Mouse (Mus musculus): ENCODE results near the gene Ros1.

- TF ChIP-seq MAFK (IDR thresholded peaks at IDR 0.05; ENCODE audit: insufficient read depth, low read depth, low read length) (no peak), CHD2 (IDR thresholded peaks at IDR 0.05; ENCODE audit: low read depth, low read length) (no peak), ZC3H11A (IDR thresholded peaks at IDR 0.05; ENCODE audit: borderline replicate concordance, low read depth, low read length) (no peak)
Measured at GRCm38 (mm10) chr10:52086681-52087080, 108.4 kb downstream of the Ros1 start.

Measured in ES-E14 (cell line).